Mouse (Mus musculus): Measurements from ENCODE around the gene Tom1l2. TPM values are rescaled to one million over a fixed set of nuclear protein-coding genes. Genes with fewer than 3 reads are reported as not detected.

Gene Tom1l2
- polyA plus RNA-seq, 1 experiment = 27.4 TPM

GRCm38 (mm10) chr11:60246077-60246476, 106.6 kb downstream of the Tom1l2 start:
- H3K4me2 ChIP-seq (ENCODE audit: low read depth) = no peak overlapping the region
- no peaks in the 10 kb centered on the region for H3K27me3 ChIP-seq (ENCODE audit: control insufficient read depth, insufficient read depth, insufficient read length)
- H3K4me3 ChIP-seq = no peak overlapping the region
- no peaks in the 10 kb centered on the region for H3K79me2 ChIP-seq (ENCODE audit: control insufficient read depth, insufficient read depth)
- TF ChIP-seq POLR2AphosphoS2 (IDR thresholded peaks at IDR 0.05; ENCODE audit: insufficient read length, low read depth) = no peak
- TF ChIP-seq SRF (IDR thresholded peaks at IDR 0.05; ENCODE audit: control insufficient read depth, insufficient read length, low read depth) = no peak
- TF ChIP-seq TCF12 (IDR thresholded peaks at IDR 0.05; ENCODE audit: insufficient read depth, poor library complexity, severe bottlenecking) = no peak
- H3K36me3 ChIP-seq (ENCODE audit: control insufficient read depth, insufficient read depth) = no peaks in the 10 kb centered on the region
- H3ac ChIP-seq (ENCODE audit: control insufficient read depth, insufficient read length) = no peak overlapping the region

GRCm38 (mm10) chr11:60244503-60245143, 108.1 kb downstream of the Tom1l2 start:
- Histone ChIP-seq H3K79me2 (ENCODE audit: control insufficient read depth, insufficient read depth) (no peaks in the 10 kb centered on the region), H3K36me3 (ENCODE audit: control insufficient read depth, insufficient read depth) (peaks cover 3% of the 10 kb centered on the region), H3K4me3 (no peak overlapping the region), H3ac (ENCODE audit: control insufficient read depth, insufficient read length) (no peak overlapping the region), H3K4me2 (ENCODE audit: low read depth) (no peak overlapping the region), H3K27me3 (ENCODE audit: control insufficient read depth, insufficient read depth, insufficient read length) (no peaks in the 10 kb centered on the region)
- TF ChIP-seq MYOD1 (IDR thresholded peaks at IDR 0.05; ENCODE audit: control insufficient read depth in 1 of 3, insufficient read length in 2 of 3, low read depth in 2 of 3) = no peak
- no peak for TF ChIP-seq TCF3 (IDR thresholded peaks at IDR 0.05; ENCODE audit: insufficient read length, low read depth)
- no peak for TF ChIP-seq POLR2AphosphoS2 (IDR thresholded peaks at IDR 0.05; ENCODE audit: insufficient read length, low read depth)
- no peak for TF ChIP-seq REST (IDR thresholded peaks at IDR 0.05; ENCODE audit: insufficient read depth, insufficient read length)
- TF ChIP-seq MYOG (IDR thresholded peaks at IDR 0.05; ENCODE audit: control insufficient read depth in 1 of 3, insufficient read depth in 1 of 3, insufficient read length in 2 of 3, low read depth in 2 of 3) = no peak
- no peak for TF ChIP-seq MAX (IDR thresholded peaks at IDR 0.05; ENCODE audit: low read depth)
- TF ChIP-seq SRF (IDR thresholded peaks at IDR 0.05; ENCODE audit: control insufficient read depth, insufficient read length, low read depth) = no peak
- no peak for TF ChIP-seq TCF12 (IDR thresholded peaks at IDR 0.05; ENCODE audit: insufficient read depth, poor library complexity, severe bottlenecking)
- TF ChIP-seq USF1 (IDR thresholded peaks at IDR 0.05; ENCODE audit: low read depth) = no peak
- TF ChIP-seq CEBPB (IDR thresholded peaks at IDR 0.05; ENCODE audit: insufficient read depth, poor library complexity, severe bottlenecking) = no peak
- no peak for TF ChIP-seq E2F4 (IDR thresholded peaks at IDR 0.05; ENCODE audit: insufficient read depth)
- no peak for TF ChIP-seq POLR2A (IDR thresholded peaks at IDR 0.05; ENCODE audit: insufficient read length, low read depth)

GRCm38 (mm10) chr11:60240509-60240908, 112.2 kb downstream of the Tom1l2 start:
- Histone ChIP-seq H3K4me3 (no peak overlapping the region), H3K4me2 (ENCODE audit: low read depth) (no peak overlapping the region)
- TF ChIP-seq SRF (IDR thresholded peaks at IDR 0.05; ENCODE audit: control insufficient read depth, insufficient read length, low read depth) (no peak), MYOG (IDR thresholded peaks at IDR 0.05; ENCODE audit: control insufficient read depth in 1 of 3, insufficient read depth in 1 of 3, insufficient read length in 2 of 3, low read depth in 2 of 3) (no peak), TCF3 (IDR thresholded peaks at IDR 0.05; ENCODE audit: insufficient read length, low read depth) (no peak), CEBPB (IDR thresholded peaks at IDR 0.05; ENCODE audit: insufficient read depth, poor library complexity, severe bottlenecking) (no peak), POLR2A (IDR thresholded peaks at IDR 0.05; ENCODE audit: insufficient read length, low read depth) (no peak)

GRCm38 (mm10) chr11:60235351-60235750, 117.4 kb downstream of the Tom1l2 start:
- Histone ChIP-seq H3K27me3 (ENCODE audit: control insufficient read depth, insufficient read depth, insufficient read length) (no peaks in the 10 kb centered on the region), H3K36me3 (ENCODE audit: control insufficient read depth, insufficient read depth) (peaks cover 9% of the 10 kb centered on the region), H3K4me2 (ENCODE audit: low read depth) (no peak overlapping the region), H3ac (ENCODE audit: control insufficient read depth, insufficient read length) (no peak overlapping the region), H3K4me3 (no peak overlapping the region), H3K79me2 (ENCODE audit: control insufficient read depth, insufficient read depth) (no peaks in the 10 kb centered on the region)
- no peak for TF ChIP-seq POLR2A (IDR thresholded peaks at IDR 0.05; ENCODE audit: insufficient read length, low read depth)

More at GRCm38 (mm10) chr11:60240509-60240908, 112.2 kb downstream of the Tom1l2 start:
- H3K27me3 ChIP-seq (ENCODE audit: control insufficient read depth, insufficient read depth, insufficient read length) = no peaks in the 10 kb centered on the region
- peaks cover 9% of the 10 kb centered on the region for H3K36me3 ChIP-seq (ENCODE audit: control insufficient read depth, insufficient read depth)
- no peaks in the 10 kb centered on the region for H3K79me2 ChIP-seq (ENCODE audit: control insufficient read depth, insufficient read depth)
- no peak overlapping the region for H3ac ChIP-seq (ENCODE audit: control insufficient read depth, insufficient read length)

GRCm38 (mm10) chr11:60233235-60233634, 119.5 kb downstream of the Tom1l2 start:
- Histone ChIP-seq H3ac (ENCODE audit: control insufficient read depth, insufficient read length) (no peak overlapping the region), H3K27me3 (ENCODE audit: control insufficient read depth, insufficient read depth, insufficient read length) (no peaks in the 10 kb centered on the region), H3K4me2 (ENCODE audit: low read depth) (no peak overlapping the region), H3K79me2 (ENCODE audit: control insufficient read depth, insufficient read depth) (no peaks in the 10 kb centered on the region), H3K4me3 (no peak overlapping the region), H3K36me3 (ENCODE audit: control insufficient read depth, insufficient read depth) (no peaks in the 10 kb centered on the region)
- TF ChIP-seq MAX (IDR thresholded peaks at IDR 0.05; ENCODE audit: low read depth) = no peak
- TF ChIP-seq MYOG (IDR thresholded peaks at IDR 0.05; ENCODE audit: control insufficient read depth in 1 of 3, insufficient read depth in 1 of 3, insufficient read length in 2 of 3, low read depth in 2 of 3) = peak in 1 of 3 experiments; percentile 3
